Mouse (Mus musculus): ENCODE measurements around the gene Odf3l1. TPM values are rescaled to one million over a fixed set of nuclear protein-coding genes. Genes with fewer than 3 reads are reported as not detected.
"Not testable (repeated sequence)": the region's sequence is repeated elsewhere in the genome, so short reads cannot be mapped to it uniquely, and the experiment has no call there.

The Odf3l1 gene
- total RNA-seq (2021): under 1 TPM; 0.72 to 0.82 TPM
- long read RNA-seq, experiment 1: 0 reads
- long read RNA-seq, experiment 2, partial matches to known transcripts: 0 of 1 reads
- long read RNA-seq, experiment 2, other reads (novel, unspliced or antisense): 1 of 1 reads

- DNase-seq: no peak
These were observed at the start of gene Odf3l1 for GRCm38 (mm10) chr9:56864216-56864729. TSS of gene Odf3l1 (minus strand) at chr9:56864679.

- DNase-seq: no peak
These were observed 49.5 kb upstream of the Odf3l1 start for GRCm38 (mm10) chr9:56913991-56914390.

- no peak for DNase-seq
These were observed 46.5 kb upstream of the Odf3l1 start for GRCm38 (mm10) chr9:56911017-56911416.

- not testable (repeated sequence) for DNase-seq
These were observed 45.5 kb upstream of the Odf3l1 start for GRCm38 (mm10) chr9:56909991-56910390.

GRCm38 (mm10) chr9:56907549-56907948 lies 43.1 kb upstream of the Odf3l1 start:
- no peak for DNase-seq

- no peak for DNase-seq
These were observed 39.2 kb upstream of the Odf3l1 start for GRCm38 (mm10) chr9:56903662-56904061.

- DNase-seq: no peak
These were observed 36.7 kb upstream of the Odf3l1 start for GRCm38 (mm10) chr9:56901187-56901586.

- DNase-seq: no peak
These were observed 36.1 kb upstream of the Odf3l1 start for GRCm38 (mm10) chr9:56900571-56900970.

GRCm38 (mm10) chr9:56900060-56900459 lies 35.6 kb upstream of the Odf3l1 start:
- no peak for DNase-seq

- DNase-seq: no peak
These were observed 34.9 kb upstream of the Odf3l1 start for GRCm38 (mm10) chr9:56899409-56899808.

GRCm38 (mm10) chr9:56896779-56897178 lies 32.3 kb upstream of the Odf3l1 start:
- DNase-seq: no peak

- peak; percentile 48 for DNase-seq
These were observed 29.5 kb upstream of the Odf3l1 start for GRCm38 (mm10) chr9:56894006-56894405.

GRCm38 (mm10) chr9:56893313-56893712 lies 28.8 kb upstream of the Odf3l1 start:
- no peak for DNase-seq

- no peak for DNase-seq
These were observed 27.6 kb upstream of the Odf3l1 start for GRCm38 (mm10) chr9:56892111-56892510.

- DNase-seq: no peak
These were observed 27.1 kb upstream of the Odf3l1 start for GRCm38 (mm10) chr9:56891517-56892011.

GRCm38 (mm10) chr9:56890522-56891250 lies 26.2 kb upstream of the Odf3l1 start:
- no peak for DNase-seq

GRCm38 (mm10) chr9:56889817-56890216 lies 25.3 kb upstream of the Odf3l1 start:
- DNase-seq: peak; percentile 70

- DNase-seq: peak; percentile 13
These were observed 23.1 kb upstream of the Odf3l1 start for GRCm38 (mm10) chr9:56887581-56887980.

GRCm38 (mm10) chr9:56886601-56887000 lies 22.1 kb upstream of the Odf3l1 start:
- no peak for DNase-seq

- no peak for DNase-seq
These were observed 21.6 kb upstream of the Odf3l1 start for GRCm38 (mm10) chr9:56886113-56886512.

GRCm38 (mm10) chr9:56884328-56884727 lies 19.8 kb upstream of the Odf3l1 start:
- DNase-seq: no peak

- DNase-seq: no peak
These were observed 19.0 kb upstream of the Odf3l1 start for GRCm38 (mm10) chr9:56883470-56883869.

GRCm38 (mm10) chr9:56882818-56883217 lies 18.3 kb upstream of the Odf3l1 start:
- peak; percentile 52 for DNase-seq

- no peak for DNase-seq
These were observed 17.8 kb upstream of the Odf3l1 start for GRCm38 (mm10) chr9:56882283-56882682.

All from gastrocnemius, postnatal 10 days (tissue).